Mouse (Mus musculus) heart, postnatal 0 days (tissue): ENCODE measurements around the gene Klk10. TPM values are rescaled to one million over a fixed set of nuclear protein-coding genes. Genes with fewer than 3 reads are reported as not detected.
A peak's percentile ranks its signal among the peaks of the same experiment; 100 is the strongest.

Experiments
- ATAC-seq: fragments of 200-750 bp; cut with Nextera tagmentation; 2 replicates; pipeline ENCODE4 v1.8.0; 2017; ENCODE audit warnings: low read depth, moderate number of reproducible peaks, moderate library complexity; ENCODE audit not compliant: insufficient read depth
- DNase-seq: peaks from one replicate; pipeline ENCODE4 v3.0.0-alpha.2; 2016; ENCODE audit warnings: low spot score
- H3K27ac ChIP-seq: fragments of 300-500 bp; sonication (generic); 2 replicates; pipeline ENCODE4 v1.5.1; 2014; ENCODE audit warnings: low read depth, mild to moderate bottlenecking
- H3K27me3 ChIP-seq: fragments of 300-500 bp; sonication (generic); 2 replicates; pipeline ENCODE4 v1.6.1; 2014; ENCODE audit warnings: low read length, mixed read lengths; ENCODE audit not compliant: control insufficient read depth, insufficient read depth
- H3K36me3 ChIP-seq: fragments of 300-500 bp; sonication (generic); replicated peaks from 2 replicates; pipeline ENCODE4 v1.6.1; 2014; ENCODE audit warnings: low read length, mixed read lengths; ENCODE audit not compliant: control insufficient read depth, insufficient read depth
- H3K4me1 ChIP-seq: fragments of 300-500 bp; sonication (generic); 2 replicates; pipeline ENCODE4 v1.6.1; 2014; ENCODE audit warnings: antibody characterized with exemption; ENCODE audit not compliant: control insufficient read depth, insufficient read depth
- H3K4me2 ChIP-seq: fragments of 300-500 bp; sonication (generic); 2 replicates; pipeline ENCODE4 v1.6.1; 2014; ENCODE audit warnings: low read depth, mild to moderate bottlenecking, low read length, moderate library complexity
- H3K4me3 ChIP-seq: fragments of 300-500 bp; sonication (generic); 2 replicates; pipeline ENCODE4 v1.5.1; 2014; ENCODE audit warnings: low read depth, low read length
- H3K9ac ChIP-seq: fragments of 300-500 bp; sonication (generic); replicated peaks from 2 replicates; pipeline ENCODE4 v1.6.1; 2014; ENCODE audit warnings: low read depth, low read length, mixed read lengths
- H3K9me3 ChIP-seq: fragments of 300-500 bp; sonication (generic); replicated peaks from 2 replicates; pipeline ENCODE4 v1.6.1; 2016; ENCODE audit warnings: low read length; ENCODE audit not compliant: control insufficient read depth
- CTCF ChIP-seq: IDR thresholded peaks from 2 replicates; pipeline ENCODE4 v1.5.1; 2016; ENCODE audit warnings: antibody characterized with exemption, control low read depth, low read depth
- EP300 ChIP-seq: IDR thresholded peaks from 2 replicates; pipeline ENCODE4 v1.6.1; 2016; ENCODE audit warnings: antibody characterized with exemption, low read depth
- WGBS: fragments of 180-500 bp; shearing (Covaris S2); extraction: QIAGEN DNeasy Blood & Tissue Kit; methylation state at CpG from one replicate; pipeline ENCODE4 v1.1.7; 2014; 5-methylcytosine and 5-hydroxymethylcytosine counted together
- polyA plus RNA-seq: library from polyadenylated mRNA; unstranded; fragments of >200 nt; fragmentation: Nextera tagmentation; extraction: Ambion mirVana; gene quantifications from 2 replicates; pipeline ENCODE4 v1.2.1, GENCODE M21; 2015
- total RNA-seq: library from RNA; depleted of rRNA; stranded (reverse); fragments of >200 nt; gene quantifications from 2 replicates; pipeline ENCODE4 v1.2.3, GENCODE M21; 2014; ENCODE audit warnings: low replicate concordance; rRNA removed

The Klk10 gene
- 0.31 TPM in 1 of 2 replicates, not detected in the other for total RNA-seq
- polyA plus RNA-seq: 0.27 and 0.52 TPM in 2 replicates

GRCm38 (mm10) chr7:43780746-43781145, at the start of gene Klk10:
TSS of gene Klk10 (plus strand) at chr7:43781035.
- no peak within 1 kb of the TSS for H3K9ac ChIP-seq
- no peak within 1 kb of the TSS for H3K4me3 ChIP-seq
- DNase-seq: no peak
- no peak within 1 kb of the TSS for H3K4me2 ChIP-seq
- no peaks in the 10 kb centered on the region for H3K4me1 ChIP-seq
- TF ChIP-seq CTCF: no peak
- TF ChIP-seq EP300: no peak
- no peak within 1 kb of the TSS for H3K27ac ChIP-seq
- H3K9me3 ChIP-seq: no peaks in the 10 kb centered on the region
- H3K36me3 ChIP-seq: no peaks in the 10 kb centered on the region
- H3K27me3 ChIP-seq: peaks cover 18% of the 10 kb centered on the region
- 44% methylated on average over 5 of the region's 5 CpGs for WGBS
- ATAC-seq: no peak

- Histone ChIP-seq H3K27me3 (no peaks in the 10 kb centered on the region), H3K9ac (no peak overlapping the region), H3K4me1 (no peaks in the 10 kb centered on the region), H3K36me3 (no peaks in the 10 kb centered on the region), H3K4me2 (no peak overlapping the region), H3K9me3 (no peaks in the 10 kb centered on the region), H3K27ac (peak overlapping the region; percentile 40; the same call in 1 of the 2 replicates), H3K4me3 (no peak overlapping the region)
- WGBS: 52% methylated on average over 1 of the region's 1 CpGs
- ATAC-seq (peak; percentile 49), DNase-seq (peak; percentile 39)
- no peak for TF ChIP-seq CTCF
- no peak; the same call in 1 of the 2 replicates for TF ChIP-seq EP300
Measured at GRCm38 (mm10) chr7:43747788-43748187, 33.0 kb upstream of the Klk10 start.

- Histone ChIP-seq H3K27ac (no peak overlapping the region), H3K9me3 (no peaks in the 10 kb centered on the region), H3K9ac (no peak overlapping the region), H3K4me1 (no peaks in the 10 kb centered on the region), H3K27me3 (no peaks in the 10 kb centered on the region), H3K4me2 (no peak overlapping the region), H3K4me3 (no peak overlapping the region), H3K36me3 (no peaks in the 10 kb centered on the region)
- no peak for ATAC-seq
- DNase-seq: no peak
- 22% methylated on average over 2 of the region's 2 CpGs for WGBS
- TF ChIP-seq EP300: no peak
Measured at GRCm38 (mm10) chr7:43752806-43753205, 28.0 kb upstream of the Klk10 start.

GRCm38 (mm10) chr7:43766484-43766883, 14.4 kb upstream of the Klk10 start:
- 40% methylated on average over 8 of the region's 8 CpGs for WGBS
- H3K27me3 ChIP-seq: no peaks in the 10 kb centered on the region
- no peak for TF ChIP-seq CTCF
- TF ChIP-seq EP300: no peak
- no peak overlapping the region for H3K9ac ChIP-seq
- H3K36me3 ChIP-seq: no peaks in the 10 kb centered on the region
- no peaks in the 10 kb centered on the region for H3K4me1 ChIP-seq
- H3K9me3 ChIP-seq: no peaks in the 10 kb centered on the region
- DNase-seq (no peak), ATAC-seq (no peak)
- no peak overlapping the region for H3K27ac ChIP-seq
- H3K4me3 ChIP-seq: no peak overlapping the region
- H3K4me2 ChIP-seq: no peak overlapping the region

- 63% methylated on average over 4 of the region's 4 CpGs for WGBS
- no peak within 1 kb of the TSS for H3K27ac ChIP-seq
- H3K27me3 ChIP-seq: no peaks in the 10 kb centered on the region
- no peaks in the 10 kb centered on the region for H3K4me1 ChIP-seq
- no peak within 1 kb of the TSS for H3K9ac ChIP-seq
- no peaks in the 10 kb centered on the region for H3K9me3 ChIP-seq
- no peak for ATAC-seq
- TF ChIP-seq EP300 (no peak), CTCF (no peak)
- no peak for DNase-seq
- H3K4me2 ChIP-seq: no peak within 1 kb of the TSS
- H3K4me3 ChIP-seq: no peak within 1 kb of the TSS
- no peaks in the 10 kb centered on the region for H3K36me3 ChIP-seq
Measured at GRCm38 (mm10) chr7:43768597-43768996, 12.2 kb upstream of the Klk10 start, which contains the start of gene Klk12. TSS of gene Klk12 (plus strand) at chr7:43768897.

GRCm38 (mm10) chr7:43769636-43770035, 11.2 kb upstream of the Klk10 start:
- DNase-seq (no peak), ATAC-seq (no peak)
- no peak overlapping the region for H3K4me2 ChIP-seq
- H3K36me3 ChIP-seq: no peaks in the 10 kb centered on the region
- 83% methylated on average over 8 of the region's 8 CpGs for WGBS
- H3K9me3 ChIP-seq: no peaks in the 10 kb centered on the region
- no peak overlapping the region for H3K4me3 ChIP-seq
- no peak overlapping the region for H3K9ac ChIP-seq
- no peak overlapping the region for H3K27ac ChIP-seq
- TF ChIP-seq CTCF (no peak), EP300 (no peak)
- no peaks in the 10 kb centered on the region for H3K4me1 ChIP-seq
- H3K27me3 ChIP-seq: no peaks in the 10 kb centered on the region
